Mouse (Mus musculus): ENCODE data around the gene Dgkz.

Gene Dgkz

DNA sequence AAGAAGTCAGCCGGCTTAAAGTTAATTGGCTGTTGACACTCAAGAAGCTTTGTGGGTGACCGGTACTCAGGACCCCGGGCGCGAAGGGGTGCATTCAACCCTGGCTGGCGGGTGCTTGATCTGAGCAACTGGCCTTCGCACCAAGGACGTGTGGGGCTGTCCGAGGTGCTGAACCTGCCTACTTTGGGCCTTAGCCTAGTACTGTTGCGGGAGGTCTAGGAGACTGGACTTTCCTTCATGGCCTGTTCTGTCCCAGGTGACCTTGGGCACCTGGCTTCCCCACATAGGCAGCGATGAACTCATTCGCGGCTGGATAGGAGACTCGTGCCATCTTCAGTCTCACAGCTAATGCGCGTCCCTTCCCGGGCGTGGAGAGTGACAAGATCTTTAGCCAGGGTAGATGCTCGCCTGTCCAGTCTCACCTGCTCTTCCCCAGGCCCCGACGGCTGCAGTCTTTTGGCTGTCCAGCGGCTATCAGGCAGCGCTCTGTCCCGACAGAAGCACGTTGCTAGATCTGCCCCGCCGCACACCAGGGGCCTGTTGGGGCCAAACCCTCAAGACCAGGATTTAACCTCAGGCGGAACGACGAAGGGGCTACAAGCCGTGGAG lies 54.4 kb downstream of the Dgkz start:
- no peak for DNase-seq (ENCODE audit: low read depth, low spot score)

DNA sequence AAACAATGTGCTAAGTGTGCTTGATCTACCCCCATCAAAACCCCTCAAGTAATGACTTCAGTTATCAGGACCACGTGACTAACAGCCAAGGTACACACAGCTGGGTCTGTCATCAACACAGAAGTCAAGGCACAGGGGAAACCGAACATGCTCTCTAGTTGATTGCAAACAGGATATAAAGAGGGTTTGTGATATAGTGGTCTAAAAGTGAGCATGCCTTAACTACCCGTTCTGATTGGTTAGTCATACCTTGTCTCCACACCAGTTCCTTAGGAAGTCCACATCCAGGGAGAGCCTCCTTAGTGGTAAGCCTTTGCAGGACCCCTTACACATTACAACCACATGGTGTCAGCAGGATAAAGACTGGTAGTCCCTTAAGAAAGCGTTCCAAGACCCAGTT lies 55.5 kb downstream of the Dgkz start:
- DNase-seq (ENCODE audit: low read depth, low spot score), result no peak

DNA sequence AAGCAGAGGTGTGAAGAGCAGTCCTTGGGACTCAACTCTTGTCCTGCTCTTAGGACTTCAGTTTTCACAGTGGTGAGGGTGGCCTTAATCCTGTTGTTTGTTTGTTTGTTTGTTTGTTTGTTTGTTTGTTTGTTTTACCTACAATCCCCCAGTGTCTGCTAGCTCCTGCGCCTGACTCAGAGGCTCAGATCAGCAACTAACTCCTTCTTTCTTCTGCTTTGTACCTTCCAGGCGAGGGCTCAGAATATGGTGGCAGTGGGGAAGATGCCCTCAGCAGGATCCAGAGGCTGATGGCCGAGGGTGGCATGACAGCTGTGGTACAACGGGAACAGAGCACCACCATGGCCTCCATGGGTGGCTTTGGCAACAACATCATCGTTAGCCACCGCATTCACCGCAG lies 58.6 kb downstream of the Dgkz start:
- no peak for DNase-seq (ENCODE audit: low read depth, low spot score)

DNA sequence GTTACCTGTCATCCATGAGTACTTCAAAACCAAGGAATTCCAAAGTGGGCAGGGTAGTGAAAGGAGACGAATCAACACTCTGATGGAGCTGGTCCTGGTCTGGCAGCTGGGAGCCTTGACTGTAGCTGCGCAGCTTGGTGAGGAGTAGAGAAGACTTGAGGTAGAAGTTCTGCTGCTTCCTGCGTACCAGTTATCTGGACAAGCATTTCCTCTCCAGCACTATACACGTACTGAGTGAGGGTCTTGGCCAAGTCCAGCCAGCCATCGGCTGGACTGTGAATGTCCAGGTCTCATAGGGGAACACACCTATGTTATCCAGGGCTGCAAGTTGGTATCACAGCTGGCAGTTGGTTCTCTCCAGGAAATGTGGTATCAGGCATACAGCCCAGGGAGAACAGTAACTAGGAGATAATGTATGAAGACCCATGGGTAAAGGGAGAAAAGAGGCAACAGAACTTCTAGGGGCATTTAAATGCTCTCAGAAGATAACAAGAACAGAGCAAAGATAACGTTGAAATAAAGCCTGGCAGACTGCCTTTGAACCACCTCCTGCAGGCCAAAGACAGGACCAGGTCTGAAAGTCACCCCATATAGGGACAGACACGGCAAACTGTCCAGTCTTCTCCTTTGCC lies 59.2 kb downstream of the Dgkz start:
- no peak for DNase-seq (ENCODE audit: low read depth, low spot score)

DNA sequence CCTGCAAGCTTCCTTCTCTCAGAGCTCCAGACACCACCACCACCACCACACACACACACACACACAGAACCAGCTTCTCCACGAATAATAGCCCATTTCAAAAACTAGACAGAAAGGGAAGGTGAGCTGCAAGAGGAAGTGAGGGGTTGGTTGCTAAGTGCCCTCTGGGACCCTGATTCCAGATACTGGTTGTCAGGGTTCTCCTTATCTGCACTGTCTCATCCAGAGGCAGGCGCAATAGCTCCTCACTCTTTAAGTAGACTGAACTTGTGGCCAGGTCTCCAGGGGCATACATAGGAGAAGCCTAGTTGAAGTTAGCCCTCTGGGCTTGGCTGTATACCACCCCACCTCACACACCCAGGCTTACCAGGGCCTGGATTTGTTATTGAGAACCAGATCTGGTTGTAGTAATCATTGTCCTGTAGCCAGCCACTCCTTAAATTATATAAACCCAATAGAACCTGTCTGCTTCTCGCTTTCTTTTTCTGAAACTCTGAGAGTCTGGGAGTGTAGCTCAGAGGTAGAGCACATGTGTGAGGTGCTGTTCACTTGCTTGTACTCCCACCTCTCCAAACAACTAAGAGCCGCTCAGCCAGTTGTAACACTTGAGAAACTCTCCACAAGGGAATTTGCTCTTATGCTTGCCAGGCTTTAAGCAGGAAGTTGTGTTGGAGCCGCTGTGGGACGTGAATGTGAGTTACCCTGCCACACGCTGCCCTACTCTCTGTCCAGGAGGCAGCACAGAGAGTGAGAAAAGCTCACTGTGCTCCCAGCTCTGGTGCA lies 62.1 kb downstream of the Dgkz start:
- DNase-seq (ENCODE audit: low read depth, low spot score), result no peak

DNA sequence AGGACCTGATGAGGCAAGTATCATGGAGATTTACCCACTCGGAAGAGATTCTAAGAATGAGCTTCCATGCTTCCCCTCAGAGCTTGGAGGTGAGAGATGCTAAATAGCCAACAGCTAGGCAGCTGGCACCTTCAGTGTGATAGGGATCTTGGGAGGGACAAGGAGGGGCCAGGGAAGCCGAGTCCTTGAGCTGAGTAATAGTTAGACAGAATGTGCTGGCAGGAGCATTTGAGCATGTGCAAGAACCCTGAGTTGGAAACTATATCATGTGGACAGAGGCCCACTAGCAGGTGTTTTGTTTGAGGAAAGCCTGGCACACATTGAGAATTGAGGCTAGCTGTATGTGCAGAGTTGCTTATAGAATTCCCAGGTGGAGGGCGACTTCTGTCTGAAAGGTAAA lies 63.0 kb downstream of the Dgkz start:
- DNase-seq (ENCODE audit: low read depth, low spot score), result no peak

DNA sequence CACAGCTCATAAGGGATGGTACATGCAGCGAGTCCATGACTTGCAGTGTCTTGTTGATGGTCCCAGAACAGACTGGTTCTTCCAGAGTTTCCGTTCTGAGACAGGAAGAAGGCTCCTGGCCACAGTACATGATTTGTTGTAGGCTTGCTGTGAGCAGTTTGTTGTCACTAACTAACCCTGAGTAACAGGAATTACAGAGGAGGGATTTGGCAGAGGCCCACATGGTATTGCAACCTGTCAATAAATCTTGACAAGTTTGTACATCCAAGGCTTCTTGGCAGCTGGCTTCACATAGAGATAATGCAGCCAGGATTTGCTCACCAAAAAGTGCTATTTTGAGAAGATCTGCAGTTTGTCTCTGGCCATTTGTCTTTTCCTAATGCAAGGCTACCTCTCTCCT lies 69.5 kb downstream of the Dgkz start:
- DNase-seq (ENCODE audit: low read depth, low spot score), result no peak

DNA sequence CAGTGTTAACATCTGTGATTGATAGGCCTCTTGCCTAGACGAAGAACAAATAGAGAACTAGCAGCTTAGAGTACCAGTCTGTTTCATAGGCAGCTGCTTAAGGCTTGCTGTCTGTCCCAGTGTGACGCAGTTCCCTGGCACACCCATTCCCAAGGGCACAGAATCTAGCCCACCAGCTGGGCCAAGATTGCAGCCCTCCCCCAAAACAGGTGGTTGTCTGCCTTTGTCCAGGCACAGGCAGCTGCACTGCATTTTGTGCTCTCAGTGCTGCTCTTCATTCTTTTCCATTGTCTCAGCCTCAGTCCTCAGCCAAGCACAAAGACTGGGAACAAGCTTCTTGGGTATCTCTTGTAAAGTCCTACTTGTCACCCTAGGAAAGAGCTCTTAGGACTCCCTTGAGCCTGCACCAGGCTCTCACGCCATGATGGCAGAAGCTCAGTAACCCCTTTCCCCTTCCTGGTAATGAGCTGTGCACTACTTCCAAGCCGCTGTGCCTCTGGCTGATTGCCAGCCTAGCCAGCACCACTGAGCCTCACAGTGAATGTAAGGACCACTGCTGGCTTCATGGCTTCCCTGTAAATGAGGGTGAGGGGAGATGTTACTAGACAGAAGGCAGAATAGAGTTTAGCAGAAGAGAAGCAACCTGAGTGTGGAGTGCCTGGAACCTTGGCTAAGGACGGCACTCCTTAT lies 70.9 kb downstream of the Dgkz start:
- DNase-seq (ENCODE audit: low read depth, low spot score), result no peak

DNA sequence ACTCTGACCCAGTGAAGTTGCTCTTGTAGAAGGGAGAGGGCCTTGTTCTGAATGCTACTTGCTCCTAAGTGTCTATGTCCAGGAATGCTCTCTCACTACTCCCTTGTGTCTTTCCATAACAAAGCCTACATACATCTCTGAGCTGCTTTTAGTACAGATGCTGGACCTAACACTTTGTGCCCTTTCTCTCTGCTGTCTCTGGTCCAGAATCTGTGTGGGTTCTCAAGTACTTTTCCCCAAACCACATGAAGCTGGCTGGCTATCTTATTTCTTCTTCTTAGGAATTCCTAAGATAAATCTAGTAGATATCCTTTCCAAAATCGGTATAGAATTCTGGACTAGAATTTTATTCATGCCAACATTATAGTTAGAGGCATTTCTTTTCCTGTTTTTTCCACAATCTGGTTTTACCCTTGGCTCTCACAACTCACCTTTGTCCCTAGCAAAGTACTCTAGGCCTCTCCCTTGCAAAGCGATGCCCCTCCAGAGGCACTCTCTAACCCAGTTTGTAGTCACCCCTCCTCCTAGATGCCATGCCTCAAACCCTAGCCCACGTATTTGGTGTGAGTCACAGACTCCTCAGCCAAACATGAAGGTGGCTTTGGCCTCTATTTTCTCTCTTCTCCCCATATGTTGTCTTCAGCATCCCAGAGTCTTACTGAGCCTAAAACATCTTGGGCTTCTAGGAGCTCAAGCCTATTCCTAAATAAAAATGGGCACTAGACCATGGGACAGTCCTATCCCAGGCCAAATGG lies 72.3 kb downstream of the Dgkz start:
- DNase-seq (ENCODE audit: low read depth, low spot score), result no peak

DNA sequence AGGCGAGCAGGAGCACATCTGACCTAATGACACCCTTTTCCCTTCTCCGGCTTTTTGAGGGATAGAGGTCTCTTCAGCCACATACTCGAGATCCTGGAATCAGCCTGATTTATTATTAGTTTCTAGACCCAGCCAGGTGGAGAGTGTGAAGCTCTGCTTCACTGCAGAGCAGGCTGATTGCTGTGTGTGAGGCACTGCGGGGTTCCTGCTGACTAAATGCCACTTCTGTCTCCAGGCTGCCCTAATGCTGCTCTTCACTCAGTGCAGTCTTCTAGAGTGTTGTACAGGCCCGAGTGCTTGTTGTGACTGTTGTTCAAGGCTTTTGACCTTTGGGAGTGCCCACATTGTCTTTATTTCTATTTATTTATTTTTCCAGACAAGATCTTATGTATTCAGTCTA lies 73.3 kb downstream of the Dgkz start:
- DNase-seq (ENCODE audit: low read depth, low spot score), result no peak

DNA sequence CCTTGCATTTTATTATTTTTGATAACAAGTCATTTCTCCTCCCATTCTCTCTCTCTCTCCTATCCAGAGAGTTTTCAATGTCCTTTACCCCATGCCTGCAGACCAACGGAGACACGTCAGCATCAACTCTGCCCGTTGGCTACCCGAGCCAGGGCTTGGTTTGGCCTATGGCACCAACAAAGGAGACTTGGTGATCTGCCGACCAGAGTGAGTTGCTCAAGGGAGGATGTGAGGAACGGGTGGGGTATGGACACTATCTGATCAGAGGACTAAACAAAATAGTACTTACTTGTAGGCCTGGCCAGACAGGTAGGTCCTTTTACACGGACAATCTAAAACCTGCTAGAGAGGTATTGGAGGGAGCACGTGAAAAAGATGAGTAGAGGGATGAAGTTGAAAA lies 75.2 kb downstream of the Dgkz start:
- no peak for DNase-seq (ENCODE audit: low read depth, low spot score)

DNA sequence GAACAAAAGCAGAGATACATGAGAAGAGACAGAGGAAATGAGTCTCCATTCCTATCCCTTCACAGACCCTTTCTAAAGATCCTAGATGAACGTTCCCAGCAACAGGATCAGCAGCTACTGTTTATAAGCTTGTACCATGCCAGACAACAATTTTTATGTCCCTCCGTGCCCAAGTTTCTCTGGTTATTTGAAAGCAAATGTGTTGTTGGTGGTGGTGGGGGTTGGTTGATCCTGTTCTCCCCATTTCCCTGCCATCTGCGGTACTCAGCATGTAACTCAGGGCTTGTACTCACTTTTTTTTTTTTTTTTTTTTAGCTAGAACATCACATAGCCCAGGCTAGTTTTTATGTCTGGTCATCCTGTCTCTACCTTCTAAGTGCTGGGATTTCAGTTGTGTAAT lies 76.5 kb downstream of the Dgkz start:
- no peak for DNase-seq (ENCODE audit: low read depth, low spot score)

DNA sequence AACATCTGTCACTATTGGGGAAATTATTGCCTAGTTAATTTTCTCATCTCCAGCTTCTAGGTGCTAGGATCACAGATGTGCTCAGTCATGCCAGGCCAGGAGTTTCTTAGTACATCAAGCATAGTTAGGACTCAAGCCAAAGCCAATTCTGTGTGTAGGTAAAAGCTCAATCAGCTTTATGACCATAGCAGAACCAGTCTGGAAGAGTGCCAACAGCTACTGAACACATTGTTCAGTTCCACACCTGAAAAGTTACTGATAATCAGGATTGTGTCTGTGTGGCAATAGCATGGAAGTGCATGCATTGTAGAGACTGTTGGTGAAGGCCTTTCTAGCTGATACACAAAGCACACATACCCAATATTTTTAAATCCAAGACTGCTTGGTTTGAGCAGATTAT lies 77.7 kb downstream of the Dgkz start:
- DNase-seq (ENCODE audit: low read depth, low spot score), result no peak

DNA sequence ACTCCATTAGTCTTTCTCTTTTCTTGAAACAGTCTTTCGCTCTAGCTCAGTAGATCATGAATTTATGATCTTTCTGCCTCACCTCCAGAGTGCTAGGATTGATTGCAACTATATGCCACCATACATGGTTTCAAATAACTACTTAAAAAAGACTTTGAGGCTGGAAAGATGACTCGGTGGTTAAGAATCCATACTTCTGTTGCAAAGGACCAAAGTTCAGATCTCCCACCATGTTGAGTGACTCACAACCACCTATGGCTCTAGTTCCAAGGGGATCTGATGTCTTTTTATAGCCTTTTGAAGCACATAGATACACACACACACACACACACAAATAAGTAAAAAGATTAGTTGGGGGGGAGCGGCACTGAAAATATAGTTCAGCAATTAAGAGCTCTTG lies 80.3 kb downstream of the Dgkz start:
- no peak for DNase-seq (ENCODE audit: low read depth, low spot score)

DNA sequence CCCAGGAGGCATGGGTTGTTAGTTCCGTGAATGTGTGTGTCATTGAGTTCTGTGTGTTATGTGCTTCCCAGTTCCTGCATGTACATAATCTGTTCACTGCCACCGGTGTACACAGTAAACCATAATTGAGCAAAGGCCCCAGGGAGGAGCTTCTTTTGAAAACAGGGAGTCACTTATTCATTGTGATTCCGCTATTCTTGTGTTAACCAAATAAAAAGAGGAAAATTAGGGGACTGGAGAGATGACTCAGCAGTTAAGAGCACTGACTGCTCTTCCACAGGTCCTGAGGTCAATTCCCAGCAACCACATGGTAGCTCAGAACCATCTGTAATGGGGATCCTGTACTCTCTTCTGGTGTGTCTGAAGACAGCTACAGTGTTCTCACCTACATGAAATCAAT lies 80.9 kb downstream of the Dgkz start:
- DNase-seq (ENCODE audit: low read depth, low spot score), result no peak

DNA sequence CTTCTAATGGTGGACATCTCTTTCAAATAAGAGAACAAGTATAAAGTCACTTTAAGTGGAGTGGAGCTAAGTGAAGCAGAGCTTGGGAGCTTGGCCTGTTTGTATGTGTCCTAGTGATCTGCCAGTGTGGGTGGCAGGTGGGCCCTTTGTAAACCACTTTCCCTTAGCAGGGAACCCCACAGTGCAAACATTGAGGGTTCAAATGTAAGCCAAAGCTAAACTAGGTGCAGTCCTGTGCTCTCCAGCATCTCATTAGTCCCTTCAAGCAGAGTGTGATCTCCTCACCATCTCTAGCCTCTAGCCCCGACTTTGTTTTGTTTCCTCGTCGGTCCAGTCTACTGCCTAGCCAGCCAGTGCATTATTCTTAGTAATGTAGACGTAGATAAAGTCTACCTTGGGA lies 91.0 kb downstream of the Dgkz start:
- no peak for DNase-seq (ENCODE audit: low read depth, low spot score)

DNA sequence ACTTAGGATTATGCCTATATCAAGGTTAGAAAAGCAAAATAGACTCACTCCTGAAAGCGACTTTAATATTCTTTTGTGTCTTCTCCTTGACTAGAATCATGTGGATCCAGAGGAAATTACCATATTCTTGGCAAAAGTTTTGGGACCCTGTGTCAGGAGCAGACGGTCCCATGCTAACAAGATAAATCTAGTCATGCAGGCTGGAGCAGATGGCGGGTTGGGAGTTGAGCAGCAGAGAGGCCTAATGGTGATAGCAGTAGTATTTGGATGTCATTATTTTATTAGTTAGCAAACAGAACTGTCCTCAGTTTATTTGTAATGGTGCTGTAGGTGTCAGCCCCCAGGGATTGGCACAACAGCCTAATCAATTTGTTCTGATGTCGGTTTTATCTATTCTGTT lies 91.7 kb downstream of the Dgkz start:
- DNase-seq (ENCODE audit: low read depth, low spot score), result no peak

Measured in retina, postnatal 7 days (tissue).